Mouse (Mus musculus) liver, embryonic 15.5 days (tissue): ENCODE data around the gene Rbks. TPM values are rescaled to one million over a fixed set of nuclear protein-coding genes. Genes with fewer than 3 reads are reported as not detected.

ENCODE experiments used
- ATAC-seq: fragments of 200-750 bp; cut with Nextera tagmentation; 2 replicates; pipeline ENCODE4 v1.8.0; 2017; ENCODE audit warnings: moderate number of reproducible peaks, mild to moderate bottlenecking, moderate library complexity; ENCODE audit not compliant: insufficient read depth
- H3K27ac ChIP-seq: fragments of 300-500 bp; sonication (generic); replicated peaks from 2 replicates; pipeline ENCODE4 v1.5.1; 2015; ENCODE audit warnings: mild to moderate bottlenecking, inconsistent platforms
- H3K27me3 ChIP-seq: fragments of 300-500 bp; sonication (generic); 2 replicates; pipeline ENCODE4 v1.6.1; 2015; ENCODE audit warnings: mild to moderate bottlenecking, inconsistent platforms
- H3K36me3 ChIP-seq: fragments of 300-500 bp; sonication (generic); replicated peaks from 2 replicates; pipeline ENCODE4 v1.6.1; 2015; ENCODE audit warnings: moderate library complexity, mild to moderate bottlenecking, inconsistent platforms
- H3K4me1 ChIP-seq: fragments of 300-500 bp; sonication (generic); replicated peaks from 2 replicates; pipeline ENCODE4 v1.6.1; 2015; ENCODE audit warnings: inconsistent platforms
- H3K4me2 ChIP-seq: fragments of 300-500 bp; sonication (generic); 2 replicates; pipeline ENCODE4 v1.6.1; 2015; ENCODE audit warnings: moderate library complexity, mild to moderate bottlenecking, inconsistent platforms
- H3K4me3 ChIP-seq: fragments of 300-500 bp; sonication (generic); replicated peaks from 2 replicates; pipeline ENCODE4 v1.5.1; 2015; ENCODE audit warnings: mild to moderate bottlenecking, inconsistent platforms
- H3K9ac ChIP-seq: fragments of 300-500 bp; sonication (generic); 2 replicates; pipeline ENCODE4 v1.6.1; 2015; ENCODE audit warnings: moderate library complexity, mild to moderate bottlenecking, inconsistent platforms
- H3K9me3 ChIP-seq: fragments of 300-500 bp; sonication (generic); replicated peaks from 2 replicates; pipeline ENCODE4 v1.6.1; 2016; ENCODE audit warnings: inconsistent platforms
- WGBS: fragments of 180-500 bp; shearing (Covaris S2); methylation state at CpG from one replicate; pipeline ENCODE4 v1.1.7; 2015; ENCODE audit warnings: mixed read lengths; ENCODE audit not compliant: insufficient replicate concordance; 5-methylcytosine and 5-hydroxymethylcytosine counted together
- polyA plus RNA-seq: library from polyadenylated mRNA; unstranded; fragments of >200 nt; fragmentation: Nextera tagmentation; extraction: Ambion mirVana; gene quantifications from 2 replicates; pipeline ENCODE4 v1.2.1, GENCODE M21; 2015

The Rbks gene
- polyA plus RNA-seq, 1 experiment from 2014 or later = 18.8 TPM

- Histone ChIP-seq H3K4me1 (no peaks in the 10 kb centered on the region), H3K27me3 (no peaks in the 10 kb centered on the region), H3K36me3 (peaks cover 5% of the 10 kb centered on the region; the same call in 1 of the 2 replicates), H3K4me2 (no peak overlapping the region), H3K9me3 (no peaks in the 10 kb centered on the region), H3K9ac (no peak overlapping the region), H3K27ac (no peak overlapping the region), H3K4me3 (no peak overlapping the region)
- no peak for ATAC-seq
- WGBS = 58% methylated on average over 3 of the region's 3 CpGs
These were observed 70.3 kb downstream of the Rbks start for GRCm38 (mm10) chr5:31627117-31627516.

- Histone ChIP-seq H3K9me3 (no peaks in the 10 kb centered on the region), H3K4me1 (peaks cover 8% of the 10 kb centered on the region), H3K27ac (no peak overlapping the region), H3K4me3 (no peak overlapping the region), H3K36me3 (peaks cover 51% of the 10 kb centered on the region), H3K4me2 (no peak overlapping the region), H3K9ac (no peak overlapping the region), H3K27me3 (no peaks in the 10 kb centered on the region)
- WGBS = 79% methylated on average over 3 of the region's 3 CpGs
- no peak for ATAC-seq
These were observed 77.1 kb downstream of the Rbks start for GRCm38 (mm10) chr5:31620326-31620725.

- Histone ChIP-seq H3K9me3 (no peaks in the 10 kb centered on the region), H3K4me2 (peak overlapping the region; percentile 64), H3K36me3 (peaks cover 32% of the 10 kb centered on the region), H3K4me3 (peak overlapping the region; percentile 71), H3K27ac (peak overlapping the region; percentile 86), H3K9ac (peak overlapping the region; percentile 63), H3K4me1 (peaks cover 19% of the 10 kb centered on the region), H3K27me3 (no peaks in the 10 kb centered on the region)
- ATAC-seq = no peak
- 11% methylated on average over 6 of the region's 6 CpGs for WGBS
These were observed 82.9 kb downstream of the Rbks start for GRCm38 (mm10) chr5:31614339-31615025.

- H3K9me3 ChIP-seq = no peaks in the 10 kb centered on the region
- peak overlapping the region; percentile 86 for H3K27ac ChIP-seq
- peak; percentile 90 for ATAC-seq
- peaks cover 26% of the 10 kb centered on the region for H3K36me3 ChIP-seq
- H3K4me1 ChIP-seq = peaks cover 19% of the 10 kb centered on the region
- H3K4me2 ChIP-seq = peak overlapping the region; percentile 64
- H3K27me3 ChIP-seq = no peaks in the 10 kb centered on the region
- peak overlapping the region; percentile 63 for H3K9ac ChIP-seq
- peak overlapping the region; percentile 71 for H3K4me3 ChIP-seq
- under 1% methylated on average over 37 of the region's 37 CpGs for WGBS
These were observed 83.6 kb downstream of the Rbks start for GRCm38 (mm10) chr5:31613852-31614286.

GRCm38 (mm10) chr5:31611186-31611585, 86.2 kb downstream of the Rbks start:
- Histone ChIP-seq H3K36me3 (peaks cover 4% of the 10 kb centered on the region), H3K9ac (no peak overlapping the region), H3K27me3 (no peaks in the 10 kb centered on the region), H3K4me1 (peaks cover 18% of the 10 kb centered on the region), H3K4me2 (no peak overlapping the region), H3K9me3 (no peaks in the 10 kb centered on the region), H3K4me3 (no peak overlapping the region), H3K27ac (0 out of 2 replicates have a peak overlapping the region, but pooled peaks have one; percentile 3)
- 63% methylated on average over 1 of the region's 1 CpGs for WGBS
- no peak for ATAC-seq

- no peaks in the 10 kb centered on the region for H3K36me3 ChIP-seq
- no peak overlapping the region for H3K9ac ChIP-seq
- WGBS = 60% methylated on average over 13 of the region's 13 CpGs
- no peak overlapping the region for H3K4me2 ChIP-seq
- H3K4me1 ChIP-seq = peaks cover 14% of the 10 kb centered on the region
- H3K9me3 ChIP-seq = no peaks in the 10 kb centered on the region
- ATAC-seq = no peak
- no peak overlapping the region for H3K4me3 ChIP-seq
- H3K27me3 ChIP-seq = no peaks in the 10 kb centered on the region
- no peak overlapping the region for H3K27ac ChIP-seq
These were observed 86.9 kb downstream of the Rbks start for GRCm38 (mm10) chr5:31610376-31611086.

GRCm38 (mm10) chr5:31606151-31606550, 91.3 kb downstream of the Rbks start:
- Histone ChIP-seq H3K9me3 (no peaks in the 10 kb centered on the region), H3K4me3 (no peak overlapping the region), H3K27me3 (no peaks in the 10 kb centered on the region), H3K4me2 (no peak overlapping the region), H3K27ac (no peak overlapping the region), H3K9ac (no peak overlapping the region), H3K36me3 (no peaks in the 10 kb centered on the region), H3K4me1 (peaks cover 13% of the 10 kb centered on the region)
- no peak for ATAC-seq
- WGBS = 33% methylated on average over 3 of the region's 3 CpGs

- H3K9me3 ChIP-seq = no peaks in the 10 kb centered on the region
- H3K9ac ChIP-seq = no peak overlapping the region
- no peak for ATAC-seq
- WGBS = 79% methylated on average over 6 of the region's 6 CpGs
- peaks cover 15% of the 10 kb centered on the region for H3K4me1 ChIP-seq
- no peak overlapping the region for H3K4me3 ChIP-seq
- no peak overlapping the region for H3K4me2 ChIP-seq
- no peak overlapping the region for H3K27ac ChIP-seq
- H3K36me3 ChIP-seq = no peaks in the 10 kb centered on the region
- H3K27me3 ChIP-seq = no peaks in the 10 kb centered on the region
These were observed 93.7 kb downstream of the Rbks start for GRCm38 (mm10) chr5:31603766-31604165.

- no peaks in the 10 kb centered on the region for H3K27me3 ChIP-seq
- H3K9ac ChIP-seq = no peak overlapping the region
- WGBS = 43% methylated on average over 1 of the region's 1 CpGs
- H3K36me3 ChIP-seq = no peaks in the 10 kb centered on the region
- peaks cover 18% of the 10 kb centered on the region for H3K4me1 ChIP-seq
- H3K4me3 ChIP-seq = no peak overlapping the region
- H3K9me3 ChIP-seq = no peaks in the 10 kb centered on the region
- H3K4me2 ChIP-seq = no peak overlapping the region
- H3K27ac ChIP-seq = peak overlapping the region; percentile 24; the same call in 1 of the 2 replicates
- peak; percentile 52 for ATAC-seq
These were observed 95.0 kb downstream of the Rbks start for GRCm38 (mm10) chr5:31602377-31602776.

- H3K4me2 ChIP-seq = no peak overlapping the region
- H3K36me3 ChIP-seq = no peaks in the 10 kb centered on the region
- WGBS = 34% methylated on average over 7 of the region's 7 CpGs
- no peak overlapping the region for H3K9ac ChIP-seq
- H3K4me1 ChIP-seq = peaks cover 29% of the 10 kb centered on the region
- H3K27me3 ChIP-seq = no peaks in the 10 kb centered on the region
- H3K27ac ChIP-seq = no peak overlapping the region
- ATAC-seq = no peak
- H3K9me3 ChIP-seq = no peaks in the 10 kb centered on the region
- H3K4me3 ChIP-seq = no peak overlapping the region
These were observed 96.2 kb downstream of the Rbks start for GRCm38 (mm10) chr5:31601162-31601722.

GRCm38 (mm10) chr5:31599161-31599560, 98.3 kb downstream of the Rbks start:
- H3K9me3 ChIP-seq = no peaks in the 10 kb centered on the region
- H3K36me3 ChIP-seq = no peaks in the 10 kb centered on the region
- H3K27ac ChIP-seq = no peak overlapping the region
- peaks cover 33% of the 10 kb centered on the region for H3K4me1 ChIP-seq
- H3K9ac ChIP-seq = no peak overlapping the region
- H3K4me3 ChIP-seq = no peak overlapping the region
- ATAC-seq = no peak
- no peaks in the 10 kb centered on the region for H3K27me3 ChIP-seq
- H3K4me2 ChIP-seq = no peak overlapping the region
- WGBS = 79% methylated on average over 2 of the region's 2 CpGs
